Mouse (Mus musculus): ENCODE results near the gene Exog. TPM values are rescaled to one million over a fixed set of nuclear protein-coding genes. Genes with fewer than 3 reads are reported as not detected.

Gene Exog
- total RNA-seq (2021): 1 to 10 TPM; 2.8 to 4.4 TPM

DNA sequence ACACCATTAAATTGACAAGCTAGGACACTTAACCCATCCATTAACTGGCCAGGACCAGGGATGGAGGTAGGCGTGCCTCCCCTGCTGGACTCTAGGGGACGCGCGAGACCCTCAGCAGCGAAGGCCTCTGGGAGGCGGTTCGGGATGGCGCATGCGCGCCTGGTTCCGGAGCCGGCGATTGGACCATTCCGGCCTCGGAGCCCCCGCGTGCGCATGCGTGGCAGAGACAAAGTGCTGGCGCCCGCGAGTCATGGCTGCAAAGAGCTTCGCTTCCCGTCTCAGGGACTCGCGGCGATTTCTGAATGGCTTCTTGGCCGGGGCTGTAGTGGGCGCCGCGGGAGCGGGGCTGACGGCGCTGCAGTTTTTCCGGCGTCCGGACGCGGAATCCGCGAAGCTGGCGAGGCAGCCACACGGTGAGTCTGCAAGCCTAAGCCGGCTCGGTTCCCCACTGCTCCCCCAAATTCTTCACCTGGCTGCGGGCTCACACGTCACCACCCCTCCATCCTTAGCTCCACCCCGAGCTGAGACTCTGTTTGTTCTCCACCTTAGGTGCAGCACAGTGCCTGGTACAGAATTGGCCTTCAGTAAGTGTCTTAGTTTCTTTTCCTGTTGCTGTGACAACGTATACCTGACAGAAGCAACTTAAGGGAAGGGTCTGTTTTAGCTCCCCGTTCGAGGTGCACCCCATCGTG lies at the start of gene Exog:
Gene Exog (plus strand): TSS at position 206 of the 692 bp plus-strand sequence.
- intact Hi-C loops (cut with DNase I): no loop called here

DNA sequence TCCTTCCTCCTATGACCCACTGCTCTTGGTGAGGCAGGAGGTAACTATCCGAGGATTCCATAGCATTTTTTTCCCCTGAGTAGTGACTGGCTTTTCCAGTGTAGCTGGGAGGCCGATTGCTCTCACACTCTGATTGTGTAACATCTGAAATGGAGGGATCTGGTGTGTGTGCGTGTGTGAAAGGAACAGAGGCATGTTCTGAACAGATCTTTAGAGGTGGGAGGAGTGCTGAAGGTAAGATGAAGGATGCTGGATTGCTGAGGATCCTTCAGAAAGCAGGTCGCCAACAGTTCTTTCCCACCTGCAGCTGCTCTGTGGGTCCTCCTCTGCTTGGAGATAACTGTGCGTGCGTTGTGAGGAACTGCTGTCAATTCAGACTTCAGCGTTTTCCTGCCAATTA lies 43.4 kb upstream of the Exog start:
- intact Hi-C loops (cut with DNase I): loop anchor here (10.0 kb wide), 1 partner anchor 817 kb away; no protein-coding TSS in a partner anchor
- no peak for DNase-seq

More for the DNA sequence above, at the start of gene Exog:
- DNase-seq: peak; percentile 98 to 99

DNA sequence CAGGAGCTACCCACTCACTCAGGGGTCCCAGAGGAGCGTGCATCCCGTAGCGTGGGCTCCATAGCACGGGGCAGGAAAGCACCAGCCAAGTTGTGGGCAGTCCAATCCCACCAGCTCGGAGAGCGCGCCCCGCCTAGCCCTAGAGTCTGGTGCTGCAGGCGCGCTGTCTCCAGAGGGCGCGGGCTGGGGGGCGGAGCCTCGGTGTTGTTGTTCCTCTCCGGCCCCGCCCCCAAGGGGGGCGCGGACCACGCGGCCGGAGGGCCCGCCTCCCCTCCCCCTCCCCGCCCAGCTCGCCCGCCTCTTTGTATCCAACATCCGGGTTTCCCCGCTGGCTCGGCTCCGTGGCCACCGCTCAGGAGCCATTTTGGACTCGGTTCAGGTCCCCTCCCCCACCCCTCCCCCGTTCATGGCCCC lies 42.9 kb upstream of the Exog start, which contains the start of gene Acvr2b:
Gene Acvr2b (plus strand): TSS at position 318 of the 414 bp plus-strand sequence.
- intact Hi-C loops (cut with DNase I): loop anchor here (2.0 to 10.0 kb wide), 2 partner anchors 29 to 817 kb away; no protein-coding TSS in a partner anchor
- peak; percentile 95 to 96 for DNase-seq

- intact Hi-C loops (cut with DNase I): loop anchor here (2.0 to 10.0 kb wide), 2 partner anchors 28 to 818 kb away; no protein-coding TSS in a partner anchor
- DNase-seq: peak; percentile 61 to 66
Measured at GRCm38 (mm10) chr9:119402253-119403235, 42.2 kb upstream of the Exog start.

GRCm38 (mm10) chr9:119403236-119403641 lies 41.5 kb upstream of the Exog start:
- intact Hi-C loops (cut with DNase I): loop anchor here (2.0 to 10.0 kb wide), 2 partner anchors 28 to 818 kb away; no protein-coding TSS in a partner anchor
- DNase-seq: peak in 1 of 2 experiments; percentile 43

- intact Hi-C loops (cut with DNase I): loop anchor here (10.0 kb wide), 1 partner anchor 819 kb away; no protein-coding TSS in a partner anchor
- DNase-seq: no peak
Measured at GRCm38 (mm10) chr9:119404090-119404489, 40.7 kb upstream of the Exog start.

DNA sequence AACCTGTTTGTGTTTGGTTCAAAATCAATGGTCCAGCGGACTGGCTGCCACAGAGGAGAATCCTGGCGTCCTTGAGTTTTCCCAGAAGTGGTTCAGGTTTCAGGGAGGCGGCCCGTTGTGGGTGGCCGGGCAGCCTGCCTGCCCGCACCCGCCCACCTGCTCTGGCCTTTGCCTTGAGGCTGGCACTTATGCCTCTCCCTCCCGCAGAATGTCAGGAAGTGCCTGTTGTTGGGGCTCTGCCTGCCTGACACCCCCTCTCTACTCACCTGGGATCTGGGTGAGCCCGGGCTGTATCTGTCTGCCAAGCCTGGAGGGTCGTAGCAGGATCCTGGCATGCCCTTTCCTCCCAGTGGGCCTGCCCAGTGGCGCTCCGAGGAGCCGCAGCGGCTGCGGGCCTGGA lies 36.9 kb upstream of the Exog start:
- intact Hi-C loops (cut with DNase I): loop anchor here (10.0 kb wide), 1 partner anchor 823 kb away; no protein-coding TSS in a partner anchor
- no peak for DNase-seq

DNA sequence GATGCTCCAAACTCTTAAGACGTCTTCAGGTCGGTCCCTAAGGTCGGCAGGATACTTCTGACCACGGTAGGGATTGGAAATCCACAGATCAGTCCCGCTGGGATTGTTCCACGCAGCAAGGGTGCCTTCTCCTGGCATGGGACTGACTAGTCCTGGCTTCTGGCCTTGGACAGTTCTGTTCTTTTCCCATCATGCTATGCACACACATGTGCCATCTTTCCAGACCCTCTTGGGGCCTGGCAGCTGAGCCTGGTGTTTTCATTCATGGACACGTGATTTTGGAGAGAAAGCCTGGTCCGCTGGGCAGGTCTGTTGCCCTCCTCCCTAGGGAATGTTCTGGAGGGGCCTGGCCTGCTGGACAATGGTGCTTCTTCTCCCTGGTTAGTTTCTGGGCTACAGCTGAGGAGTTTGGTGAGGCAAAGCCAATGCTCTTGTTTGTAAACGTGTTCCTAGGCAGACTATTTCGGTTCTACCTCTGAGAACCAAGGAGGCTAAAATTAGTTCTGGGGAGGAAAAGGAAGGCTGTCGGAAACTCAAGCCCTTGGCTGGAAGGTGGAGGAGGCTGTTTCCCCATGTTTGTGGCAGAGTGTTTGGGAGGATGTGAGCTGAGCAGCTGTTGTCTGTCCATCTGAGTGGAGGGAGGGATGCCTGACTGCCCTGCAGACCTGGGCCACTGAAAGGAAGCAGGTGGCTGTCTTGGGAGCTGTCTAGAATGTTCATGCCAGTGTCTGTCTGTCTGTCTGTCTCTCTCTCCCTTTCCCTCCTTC lies 35.7 kb upstream of the Exog start:
- DNase-seq: peak; percentile 14 to 32
- intact Hi-C loops (cut with DNase I): loop anchor here (10.0 kb wide), 1 partner anchor 824 kb away; no protein-coding TSS in a partner anchor

GRCm38 (mm10) chr9:119409864-119410263 lies 34.9 kb upstream of the Exog start:
- intact Hi-C loops (cut with DNase I): loop anchor here (10.0 kb wide), 1 partner anchor 825 kb away; no protein-coding TSS in a partner anchor
- no peak for DNase-seq

GRCm38 (mm10) chr9:119418025-119418424 lies 26.7 kb upstream of the Exog start:
- intact Hi-C loops (cut with DNase I): no loop called here
- DNase-seq: no peak

DNA sequence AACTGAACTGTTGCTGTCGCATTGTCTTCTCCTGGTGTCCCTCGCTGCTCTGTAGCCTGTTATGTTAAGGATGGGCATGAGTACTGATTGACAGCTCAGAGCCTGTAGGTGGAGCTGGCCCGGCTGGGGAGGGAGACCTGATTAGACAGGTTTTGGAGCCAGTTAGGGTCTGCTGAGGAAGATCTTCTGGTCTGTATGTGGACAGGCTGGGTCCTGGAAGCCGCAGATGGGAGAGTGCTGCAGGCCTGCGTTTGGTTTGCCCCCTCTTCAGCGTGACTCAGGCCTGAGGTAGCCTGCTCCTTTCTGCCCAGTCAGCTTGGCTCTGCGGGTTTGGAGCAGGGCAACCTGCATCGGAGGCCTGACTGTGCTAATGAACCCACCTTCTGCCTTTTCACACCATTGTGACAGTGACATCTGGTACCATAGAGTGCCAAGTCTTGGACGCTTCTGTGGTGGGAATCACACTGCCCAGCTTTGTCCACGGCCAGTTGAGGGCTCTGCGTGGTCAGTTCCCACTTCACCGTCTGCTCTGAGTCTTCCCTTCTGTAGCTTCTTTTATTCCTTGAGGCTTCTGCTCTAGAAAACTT lies 24.8 kb upstream of the Exog start:
- intact Hi-C loops (cut with DNase I): no loop called here
- DNase-seq: no peak

GRCm38 (mm10) chr9:119425217-119425975 lies 19.3 kb upstream of the Exog start:
- intact Hi-C loops (cut with DNase I): no loop called here
- peak; percentile 84 to 86 for DNase-seq

DNA sequence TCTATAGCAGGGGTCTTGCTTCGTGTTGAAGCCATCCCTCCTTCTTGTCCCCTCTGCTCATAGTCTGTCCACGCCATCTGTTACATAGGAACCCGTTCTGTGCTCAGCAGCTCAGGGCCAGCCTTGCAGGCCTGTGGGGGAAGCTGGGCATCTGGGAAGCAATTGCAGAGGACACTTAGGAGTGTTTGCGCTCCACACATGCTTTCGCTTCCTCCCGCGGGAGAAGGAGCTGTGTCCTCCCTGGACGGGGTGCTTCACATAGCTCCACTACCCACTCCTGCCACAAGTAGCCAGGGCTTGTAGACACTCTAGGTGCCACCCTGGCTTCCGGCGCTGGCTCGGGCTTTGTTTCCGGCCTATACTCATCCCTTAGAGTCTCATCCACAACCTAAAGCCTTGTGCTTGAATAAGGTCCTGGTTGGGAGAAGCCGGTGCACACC lies 18.7 kb upstream of the Exog start:
- intact Hi-C loops (cut with DNase I): no loop called here

GRCm38 (mm10) chr9:119426483-119426882 lies 18.3 kb upstream of the Exog start:
- intact Hi-C loops (cut with DNase I): no loop called here
- no peak for DNase-seq

More for the DNA sequence above, 18.7 kb upstream of the Exog start:
- no peak for DNase-seq

DNA sequence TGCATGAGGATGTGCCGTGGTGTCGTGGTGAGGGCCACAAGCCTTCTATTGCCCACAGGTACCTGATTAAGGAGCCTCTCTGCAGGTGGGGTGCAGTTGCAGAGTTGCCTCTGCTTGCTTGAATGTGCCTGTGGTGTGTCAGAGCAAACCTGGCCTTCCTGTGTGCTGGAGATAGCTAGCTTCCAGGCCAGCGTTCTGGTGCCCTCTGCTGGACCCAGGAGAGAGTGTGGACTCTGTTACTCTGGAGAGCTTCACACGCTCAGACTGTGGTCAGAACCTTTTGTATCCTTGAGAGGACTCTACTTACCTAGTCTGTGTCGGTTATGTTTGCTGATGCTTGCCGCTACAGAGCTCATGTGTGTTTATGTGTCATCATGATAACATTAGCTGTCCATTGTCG lies 14.4 kb upstream of the Exog start:
- peak; percentile 88 to 90 for DNase-seq
- intact Hi-C loops (cut with DNase I): loop anchor here (1.0 to 2.0 kb wide), 3 partner anchors 28 to 274 kb away; partner anchors contain the start of genes Acaa1b, Acvr2b and Xylb

GRCm38 (mm10) chr9:119435855-119436254 lies 8.9 kb upstream of the Exog start:
- intact Hi-C loops (cut with DNase I): no loop called here

DNA sequence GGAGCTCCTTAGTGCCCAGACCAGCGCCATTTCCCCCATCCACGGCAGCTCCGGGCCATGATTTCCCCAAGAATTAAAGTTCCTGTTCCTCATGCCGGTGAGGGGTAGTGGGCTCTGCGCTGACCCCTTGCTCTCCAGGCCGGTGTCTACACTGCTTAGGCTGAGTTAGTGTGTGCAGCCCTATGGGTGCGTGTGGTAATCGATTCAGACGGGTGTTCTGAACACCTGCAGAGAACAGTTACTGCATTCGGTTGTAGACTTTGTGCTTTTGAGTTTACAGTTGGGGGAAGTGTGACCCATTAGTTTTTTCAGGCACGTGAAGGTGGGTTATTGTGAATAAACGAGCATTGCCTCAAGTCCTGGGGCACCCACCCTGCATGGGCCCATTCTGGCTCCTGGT lies 6.7 kb upstream of the Exog start:
- intact Hi-C loops (cut with DNase I): no loop called here

More at GRCm38 (mm10) chr9:119435855-119436254, 8.9 kb upstream of the Exog start:
- DNase-seq: no peak

DNA sequence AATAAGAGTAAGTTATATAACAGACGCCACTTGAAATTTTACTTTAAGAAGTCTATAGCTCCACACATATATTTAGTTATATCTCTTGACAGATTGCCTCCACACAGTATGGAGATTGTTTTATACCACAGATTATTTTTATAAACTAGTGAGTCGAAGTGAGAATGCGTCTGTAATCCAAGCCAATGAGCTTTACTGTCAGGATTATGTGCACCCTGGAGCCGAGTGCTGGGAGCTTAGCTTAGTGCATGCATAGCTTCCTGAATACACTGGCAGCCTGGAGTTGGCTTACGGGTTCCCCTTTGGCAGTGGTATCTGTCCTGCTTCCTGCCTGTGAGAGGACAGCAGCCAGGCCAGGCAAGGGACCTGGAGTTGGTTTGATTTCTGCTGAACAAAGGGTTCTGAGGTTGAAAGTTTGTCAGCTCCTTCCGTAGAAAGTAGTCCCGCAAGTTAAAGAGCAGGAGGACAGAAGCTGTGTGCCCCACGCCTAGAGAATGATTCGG lies 6.2 kb upstream of the Exog start:
- no peak for DNase-seq
- intact Hi-C loops (cut with DNase I): no loop called here

More for the DNA sequence above, 6.7 kb upstream of the Exog start:
- DNase-seq: no peak
